Mouse (Mus musculus) kidney, adult 2 months (tissue): ENCODE data around the gene Dlk1.

ENCODE experiments used
- CTCF ChIP-seq: fragments of 200-500 bp; conservative IDR thresholded peaks from 2 replicates; pipeline ENCODE4 v1.5.1; 2011; ENCODE audit warnings: low read depth, mild to moderate bottlenecking, control low read depth, low read length, moderate library complexity, mixed read lengths; ENCODE audit not compliant: insufficient read depth, insufficient read length
- POLR2A ChIP-seq: fragments of 200-500 bp; IDR thresholded peaks from one replicate; pipeline ENCODE4 v1.6.1; 2011; ENCODE audit warnings: low read depth, low read length, control low read depth

DNA sequence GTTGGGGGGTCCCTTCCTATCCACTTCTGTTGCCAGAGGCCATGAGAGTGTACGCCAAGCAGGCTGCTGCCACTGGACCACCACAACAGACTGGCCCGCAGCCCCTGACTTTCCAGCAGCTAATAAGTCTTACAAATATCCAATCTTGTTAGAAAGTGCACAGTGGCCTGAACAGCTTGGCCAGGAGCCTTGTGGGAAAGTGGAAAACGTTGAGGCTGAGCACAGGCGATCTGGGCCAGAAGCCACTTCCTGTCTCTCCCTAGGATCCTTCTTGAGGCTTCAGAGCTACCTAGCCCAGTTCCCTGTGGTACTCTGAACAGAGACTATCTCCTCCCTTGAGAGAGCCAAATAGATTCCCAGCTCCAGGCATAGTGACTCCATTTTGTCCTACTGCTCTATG is 39.3 kb upstream of the Dlk1 start:
- TF ChIP-seq CTCF, result no peak
- no peak for TF ChIP-seq POLR2A
